Mouse (Mus musculus): Measurements from ENCODE around the gene Otud5.
"Not testable (repeated sequence)": the region's sequence is repeated elsewhere in the genome, so short reads cannot be mapped to it uniquely, and the experiment has no call there.

Otud5 gene

DNA sequence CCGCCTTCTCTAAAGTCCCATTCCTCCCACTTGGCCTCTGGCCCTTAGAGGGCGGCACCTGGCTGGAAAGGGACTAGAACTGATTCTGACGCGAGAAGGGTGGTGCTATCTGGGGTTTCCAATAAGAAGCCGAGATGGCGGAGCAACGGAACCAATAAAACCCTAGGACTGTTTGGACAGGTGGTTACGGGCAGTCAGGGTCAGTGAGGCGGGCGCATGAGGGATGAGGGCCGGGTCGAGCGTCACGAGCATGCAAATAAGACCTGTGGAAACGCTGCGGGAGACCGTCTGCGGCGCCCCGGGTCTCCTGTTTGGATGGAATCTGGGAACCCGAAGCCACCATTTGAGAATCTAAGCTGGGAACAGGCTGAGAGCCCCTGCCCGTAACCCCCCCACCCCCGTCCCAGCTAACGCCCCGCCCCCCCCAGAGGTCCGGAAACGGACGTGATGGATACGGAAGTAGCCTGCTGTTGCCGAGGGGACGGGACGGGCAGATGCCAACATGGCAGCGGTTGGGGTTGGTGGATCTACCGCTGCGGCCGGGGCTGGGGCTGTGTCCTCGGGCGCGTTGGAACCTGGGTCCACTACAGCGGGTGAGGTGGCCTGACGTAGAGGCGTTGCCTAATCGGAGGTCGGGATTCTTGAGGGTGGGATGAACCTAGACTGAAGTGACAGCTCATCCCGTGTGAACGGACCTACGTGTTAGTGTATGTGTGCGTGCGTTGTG is 42.8 kb downstream of the Otud5 start, which contains the start of gene Slc35a2:
Gene Slc35a2, plus strand, starts transcription at position 188 of the 727 bp plus-strand sequence.
- peak; percentile 91 to 94 for DNase-seq

GRCm38 (mm10) chrX:7898211-7898610 is 57.0 kb downstream of the Otud5 start:
- DNase-seq: no peak

DNA sequence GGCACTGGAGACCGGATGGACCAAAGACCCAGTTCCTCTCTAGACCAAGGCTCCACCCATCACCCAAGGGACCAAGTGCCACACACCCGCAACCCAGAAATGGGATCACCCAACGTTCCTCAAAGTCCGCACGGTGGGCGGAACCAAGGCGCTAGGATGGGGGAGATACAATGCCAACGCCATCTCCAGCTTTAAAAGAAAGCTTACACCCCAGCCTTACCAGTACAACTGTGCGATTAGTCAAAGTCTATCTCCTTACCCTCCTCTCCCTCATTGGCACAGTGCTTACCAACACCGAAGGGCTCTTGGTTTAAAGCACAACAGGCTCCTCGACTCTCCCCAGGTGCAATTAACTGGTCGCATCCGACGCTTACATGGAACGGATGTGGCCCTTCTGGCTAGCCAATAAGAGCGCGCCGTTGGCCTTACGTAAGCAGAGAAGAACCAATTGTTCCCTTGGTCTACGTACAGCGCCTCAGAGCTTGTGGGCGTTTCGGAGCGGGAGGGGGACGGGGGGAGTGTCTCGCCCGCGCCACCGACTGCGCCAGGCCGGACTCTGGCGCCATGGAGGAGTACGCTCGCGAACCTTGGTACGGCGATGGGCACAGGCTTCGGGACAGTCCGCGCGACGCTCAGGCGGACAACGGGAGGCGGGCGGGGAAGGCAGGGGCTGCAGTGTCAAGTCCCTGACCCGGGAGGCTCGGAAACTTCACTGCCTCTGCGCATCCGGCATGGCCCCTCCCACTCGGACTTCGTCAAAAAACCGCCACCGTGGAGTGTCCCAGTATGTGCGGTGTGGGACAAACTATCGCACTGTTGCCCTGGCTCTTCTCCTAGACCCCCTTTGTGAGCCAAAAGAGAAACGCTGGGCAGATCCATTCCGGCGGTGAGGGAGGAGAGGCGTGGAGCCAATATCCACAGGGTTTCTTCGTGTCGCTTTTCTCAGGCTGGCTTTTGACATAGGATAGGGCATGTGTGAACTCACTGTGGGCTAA is 58.0 kb downstream of the Otud5 start, which contains the start of the genes Pqbp1 and Timm17b:
Gene Pqbp1, minus strand, starts transcription at position 390 of the 995 bp plus-strand sequence.
Gene Timm17b, plus strand, starts transcription at position 478 of the 995 bp plus-strand sequence.
- peak; percentile 92 to 94 for DNase-seq

- DNase-seq: no peak
Measured at GRCm38 (mm10) chrX:7904441-7904840, 63.3 kb downstream of the Otud5 start.

DNA sequence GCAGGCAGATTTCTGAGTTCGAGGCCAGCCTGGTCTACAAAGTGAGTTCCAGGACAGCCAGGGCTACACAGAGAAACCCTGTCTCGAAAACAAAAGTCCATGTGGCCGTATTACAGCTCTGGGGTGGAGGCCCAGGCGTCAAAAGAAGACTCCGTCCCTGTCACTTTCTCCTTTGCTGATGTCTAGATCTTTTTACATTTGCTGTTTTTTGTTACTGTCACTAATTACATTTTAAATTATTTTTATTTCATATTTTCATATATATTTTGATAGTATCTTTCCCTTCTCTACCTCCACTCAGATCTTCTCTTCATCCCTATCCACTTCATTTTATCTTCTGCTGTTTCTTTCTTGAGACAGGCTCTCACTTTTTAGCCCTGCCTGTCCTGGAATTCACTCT is 66.6 kb downstream of the Otud5 start, which contains the start of gene Gm10491:
Gene Gm10491, minus strand, starts transcription at position 101 of the 400 bp plus-strand sequence.
- no peak for DNase-seq

DNA sequence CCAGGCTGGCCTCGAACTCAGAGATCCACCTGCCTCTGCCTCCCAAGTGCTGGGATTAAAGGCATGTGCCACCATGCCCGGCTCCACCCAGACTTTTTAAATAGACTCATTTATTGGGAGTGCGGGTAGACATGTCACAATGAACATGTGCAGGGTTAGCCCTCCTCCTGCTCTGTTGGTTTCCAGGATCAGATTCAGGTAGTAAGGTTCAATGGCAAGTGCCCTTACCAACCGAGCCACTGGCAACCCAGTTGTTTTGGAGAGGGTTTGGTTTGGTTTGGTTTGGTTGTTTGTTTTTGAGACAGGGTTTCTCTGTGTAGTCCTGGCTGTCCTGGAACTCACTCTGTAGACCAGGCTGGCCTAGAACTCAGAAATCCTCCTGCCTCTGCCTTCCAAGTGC is 68.1 kb downstream of the Otud5 start, which contains the start of gene Gm10490:
Gene Gm10490, plus strand, starts transcription at position 301 of the 400 bp plus-strand sequence.
- not testable (repeated sequence) for DNase-seq

GRCm38 (mm10) chrX:7910473-7910872 is 69.3 kb downstream of the Otud5 start:
- no peak for DNase-seq

DNA sequence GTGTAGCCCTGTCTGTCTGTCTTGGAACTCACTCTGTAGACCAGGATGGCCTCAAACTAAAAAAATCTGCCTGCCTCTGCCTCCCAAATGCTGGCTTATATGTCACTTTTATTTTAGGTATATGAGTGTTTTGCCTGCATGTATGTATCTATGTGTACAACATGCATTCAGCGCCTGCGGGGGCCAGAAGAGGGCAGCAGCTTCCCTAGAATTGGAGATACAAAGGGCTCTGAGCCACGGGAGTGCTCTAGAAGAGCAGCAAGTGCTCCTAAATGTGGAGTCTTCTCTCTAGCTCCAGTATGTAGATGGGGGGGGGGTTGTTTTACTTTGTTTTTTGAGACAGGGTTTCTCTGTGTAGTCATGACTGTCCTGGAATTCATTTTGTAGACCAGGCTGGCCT is 74.5 kb downstream of the Otud5 start:
- DNase-seq: peak in 1 of 2 experiments; percentile 45

DNA sequence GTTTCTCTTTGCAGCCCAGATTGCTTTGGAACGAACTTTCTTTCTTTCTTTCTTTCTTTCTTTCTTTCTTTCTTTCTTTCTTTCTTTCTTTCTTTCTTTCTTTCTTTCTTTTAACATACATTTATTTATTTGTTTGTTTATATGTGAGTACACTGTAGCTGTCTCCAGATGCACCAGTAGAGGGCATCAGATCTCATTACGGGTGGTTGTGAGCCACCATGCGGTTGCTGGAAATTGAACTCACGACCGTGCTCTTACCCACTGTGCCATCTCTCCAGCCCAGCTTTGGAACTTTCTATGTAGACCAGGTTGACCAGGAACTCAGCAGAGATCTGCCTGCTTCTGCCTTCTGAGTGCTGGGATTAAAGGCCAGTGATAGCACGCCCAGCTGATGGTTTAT is 76.8 kb downstream of the Otud5 start:
- not testable (repeated sequence) for DNase-seq

GRCm38 (mm10) chrX:7919601-7920383 is 78.6 kb downstream of the Otud5 start, which contains the start of gene Pcsk1n:
Gene Pcsk1n (plus strand): TSS chrX:7919822.
- DNase-seq: no peak

DNA sequence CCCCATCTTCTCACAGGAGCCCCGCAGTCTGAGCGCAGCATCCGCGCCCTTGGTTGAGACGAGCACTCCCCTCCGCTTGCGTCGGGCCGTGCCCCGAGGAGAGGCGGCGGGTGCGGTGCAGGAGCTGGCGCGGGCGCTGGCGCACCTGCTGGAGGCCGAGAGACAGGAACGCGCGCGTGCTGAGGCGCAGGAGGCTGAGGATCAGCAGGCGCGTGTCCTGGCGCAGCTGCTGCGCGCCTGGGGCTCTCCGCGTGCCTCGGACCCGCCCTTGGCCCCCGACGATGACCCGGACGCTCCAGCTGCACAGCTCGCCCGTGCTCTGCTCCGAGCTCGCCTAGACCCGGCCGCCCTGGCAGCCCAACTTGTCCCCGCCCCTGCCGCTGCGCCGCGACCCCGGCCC is 80.9 kb downstream of the Otud5 start:
- DNase-seq: no peak
